Mouse (Mus musculus) neural tube, embryonic 11.5 days (tissue): Measurements from ENCODE around the gene Prrxl1. TPM values are rescaled to one million over a fixed set of nuclear protein-coding genes. Genes with fewer than 3 reads are reported as not detected.

Experiments
- ATAC-seq: fragments of 200-750 bp; cut with Nextera tagmentation; 2 replicates; pipeline ENCODE4 v1.8.0; 2017; ENCODE audit warnings: moderate number of reproducible peaks, mild to moderate bottlenecking, moderate TSS enrichment, moderate library complexity; ENCODE audit not compliant: insufficient read depth, low FRiP score, low TSS enrichment
- DNase-seq: peaks from one replicate; pipeline ENCODE4 v3.0.0-alpha.2; 2015; ENCODE audit warnings: low spot score
- H3K27ac ChIP-seq: fragments of 300-500 bp; sonication (generic); 2 replicates; pipeline ENCODE4 v1.5.1; 2014; ENCODE audit warnings: low read depth, mild to moderate bottlenecking, low read length
- H3K27me3 ChIP-seq: fragments of 300-500 bp; sonication (generic); 2 replicates; pipeline ENCODE4 v1.6.1; 2014; ENCODE audit warnings: mild to moderate bottlenecking, low read length, mixed read lengths; ENCODE audit not compliant: control insufficient read depth, insufficient read depth
- H3K36me3 ChIP-seq: fragments of 300-500 bp; sonication (generic); 2 replicates; pipeline ENCODE4 v1.6.1; 2014; ENCODE audit warnings: mild to moderate bottlenecking, low read length, moderate library complexity, mixed read lengths; ENCODE audit not compliant: control insufficient read depth, insufficient read depth
- H3K4me1 ChIP-seq: fragments of 300-500 bp; sonication (generic); 2 replicates; pipeline ENCODE4 v1.6.1; 2014; ENCODE audit warnings: low read length, mixed read lengths; ENCODE audit not compliant: control insufficient read depth, insufficient read depth
- H3K4me2 ChIP-seq: fragments of 300-500 bp; sonication (generic); 2 replicates; pipeline ENCODE4 v1.6.1; 2014; ENCODE audit warnings: low read depth, mild to moderate bottlenecking, moderate library complexity
- H3K4me3 ChIP-seq: fragments of 300-500 bp; sonication (generic); 2 replicates; pipeline ENCODE4 v1.5.1; 2014; ENCODE audit warnings: low read depth, low read length
- H3K9ac ChIP-seq: fragments of 300-500 bp; sonication (generic); 2 replicates; pipeline ENCODE4 v1.6.1; 2014; ENCODE audit warnings: mild to moderate bottlenecking, low read length
- H3K9me3 ChIP-seq: fragments of 300-500 bp; sonication (generic); 2 replicates; pipeline ENCODE4 v1.6.1; 2016; ENCODE audit warnings: low read length; ENCODE audit not compliant: control insufficient read depth
- WGBS: fragments of 180-500 bp; shearing (Covaris S2); extraction: QIAGEN DNeasy Blood & Tissue Kit; methylation state at CpG from one replicate; pipeline ENCODE4 v1.1.7; 2014; 5-methylcytosine and 5-hydroxymethylcytosine counted together
- polyA plus RNA-seq: library from polyadenylated mRNA; unstranded; fragments of >200 nt; fragmentation: Nextera tagmentation; extraction: Ambion mirVana; gene quantifications from 2 replicates; pipeline ENCODE4 v1.2.1, GENCODE M21; 2014

Prrxl1 gene
- polyA plus RNA-seq, 1 experiment from 2014 or later, result 14.0 TPM

DNA sequence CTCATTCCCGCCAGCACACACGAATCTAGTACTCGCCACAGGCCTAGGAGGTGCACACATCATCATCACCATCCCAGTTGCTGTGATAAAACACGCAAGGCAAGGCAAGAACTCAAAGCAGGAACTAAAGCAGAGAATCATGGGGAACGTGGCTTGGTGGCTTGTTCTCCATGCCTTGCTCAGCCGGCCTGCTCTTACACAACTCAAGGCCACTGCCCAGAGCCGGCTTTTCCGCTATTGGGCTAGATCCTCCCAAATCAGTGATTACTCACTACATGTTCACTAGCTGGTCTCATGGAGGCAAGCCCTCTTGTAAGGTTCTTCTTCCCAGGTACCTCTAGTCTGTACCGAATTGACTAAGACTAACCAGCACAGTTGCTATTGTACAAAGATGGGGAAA is 15.5 kb upstream of the Prrxl1 start:
- Histone ChIP-seq H3K27ac (no peak overlapping the region), H3K9ac (no peak overlapping the region), H3K9me3 (no peaks in the 10 kb centered on the region), H3K36me3 (no peaks in the 10 kb centered on the region), H3K4me1 (no peaks in the 10 kb centered on the region), H3K27me3 (no peaks in the 10 kb centered on the region), H3K4me3 (no peak overlapping the region), H3K4me2 (no peak overlapping the region)
- 92% methylated on average over 9 of the region's 9 CpGs for WGBS
- no peak for DNase-seq
- no peak for ATAC-seq

DNA sequence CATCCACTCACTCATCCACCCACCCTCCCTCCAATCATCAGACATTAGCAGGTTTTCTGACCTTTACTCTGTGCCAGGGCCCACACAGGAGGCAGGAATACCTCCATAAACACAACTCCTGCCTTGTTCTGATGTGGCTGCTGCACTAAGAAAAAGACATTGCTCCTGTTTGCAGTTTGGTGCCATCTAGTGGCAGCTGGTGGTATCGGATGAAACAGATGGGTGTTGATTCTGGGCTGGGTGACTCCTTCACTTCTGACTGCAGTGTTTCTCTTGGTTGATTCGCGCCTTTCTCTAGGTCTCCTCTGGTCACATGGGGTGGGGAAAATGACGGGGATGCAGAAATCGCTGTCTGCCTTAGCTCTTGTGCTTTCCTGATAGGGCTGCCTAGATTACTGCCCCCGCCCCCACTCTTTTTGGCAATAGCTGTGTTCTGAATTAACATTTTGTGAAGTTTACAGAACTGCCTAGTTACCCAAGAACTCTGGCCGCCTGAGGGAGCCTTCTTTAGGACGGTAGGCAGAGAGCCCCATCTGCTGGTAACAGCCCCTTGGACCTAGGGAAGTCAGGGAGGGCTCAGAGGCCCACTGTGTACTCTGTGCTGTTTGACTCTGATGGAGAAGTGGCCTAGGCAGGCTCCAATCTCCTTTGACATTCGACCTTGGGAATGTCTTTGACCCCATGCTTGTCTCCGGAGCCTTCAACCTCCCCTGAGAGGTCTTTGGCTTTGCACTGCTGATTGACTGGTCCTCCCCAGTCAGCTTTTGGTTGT is 12.0 kb upstream of the Prrxl1 start:
- Histone ChIP-seq H3K27me3 (no peaks in the 10 kb centered on the region), H3K4me1 (no peaks in the 10 kb centered on the region), H3K4me3 (no peak overlapping the region), H3K9ac (no peak overlapping the region), H3K27ac (no peak overlapping the region), H3K4me2 (no peak overlapping the region), H3K36me3 (no peaks in the 10 kb centered on the region), H3K9me3 (no peaks in the 10 kb centered on the region)
- DNase-seq, result peak; percentile 81
- ATAC-seq, result no peak
- WGBS, result 16% methylated on average over 10 of the region's 10 CpGs

GRCm38 (mm10) chr14:32590377-32590776 is 8.8 kb upstream of the Prrxl1 start:
- WGBS, result 73% methylated on average over 3 of the region's 3 CpGs

DNA sequence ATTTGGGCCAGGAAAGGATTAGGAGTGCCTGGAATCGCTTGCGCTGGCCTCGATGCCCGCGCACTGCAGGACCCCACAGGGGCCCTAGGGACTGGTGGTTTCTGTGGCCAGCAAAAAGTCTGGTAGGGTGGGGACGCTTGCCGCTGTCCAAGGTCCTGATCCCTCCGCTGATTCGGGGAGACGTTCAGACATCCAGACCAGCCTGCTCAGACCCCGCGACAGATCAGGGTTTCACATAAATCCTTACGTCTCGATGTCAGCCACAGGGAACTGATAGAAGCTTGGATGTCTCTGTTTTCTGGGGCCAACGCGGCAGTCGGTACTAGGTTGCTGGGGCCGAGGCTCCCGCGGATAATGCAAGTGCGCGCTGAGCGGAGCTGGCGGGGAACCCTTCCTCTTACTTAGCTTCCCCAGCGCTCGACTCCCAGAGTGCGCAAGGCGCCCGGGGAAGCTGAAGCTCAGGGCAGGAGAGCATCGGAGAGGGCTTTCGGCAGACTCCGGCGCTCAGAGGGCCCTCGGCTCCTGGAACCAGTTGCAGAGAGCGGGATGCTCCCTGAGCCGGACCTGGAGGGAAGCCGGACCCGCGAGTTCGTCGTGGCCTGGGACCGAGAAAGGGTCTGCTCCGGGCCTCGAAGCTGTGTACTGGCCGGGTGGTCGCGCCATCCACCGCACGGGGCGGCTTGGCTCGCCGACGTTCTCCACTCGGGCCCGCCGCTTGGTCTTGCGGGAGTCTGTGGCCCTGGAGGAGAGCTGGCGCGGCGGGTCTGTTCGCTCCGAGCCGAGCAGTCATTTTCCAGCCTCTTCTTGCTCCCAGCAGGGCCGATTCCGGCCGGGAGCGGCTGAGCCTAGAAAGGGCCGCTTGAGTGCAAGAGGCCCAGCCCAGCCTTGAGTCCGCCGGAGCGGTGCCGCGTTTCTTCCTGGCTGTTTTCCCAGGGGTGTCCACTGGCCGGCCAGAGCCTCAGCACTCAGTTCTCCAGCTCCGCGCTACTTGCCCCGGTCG is 1.7 kb upstream of the Prrxl1 start:
- H3K9me3 ChIP-seq, result no peaks in the 10 kb centered on the region
- peak overlapping the region; percentile 25 for H3K4me3 ChIP-seq
- no peak overlapping the region for H3K27ac ChIP-seq
- H3K9ac ChIP-seq, result peak overlapping the region; percentile 32
- 0 out of 2 replicates have a peak, but pooled peaks have one; percentile 22 for ATAC-seq
- DNase-seq, result peak; percentile 84
- peak overlapping the region; percentile 44 for H3K4me2 ChIP-seq
- WGBS, result under 1% methylated on average over 78 of the region's 78 CpGs
- H3K27me3 ChIP-seq, result peaks cover 70% of the 10 kb centered on the region
- peaks cover 18% of the 10 kb centered on the region for H3K4me1 ChIP-seq
- no peaks in the 10 kb centered on the region for H3K36me3 ChIP-seq

More at GRCm38 (mm10) chr14:32590377-32590776, 8.8 kb upstream of the Prrxl1 start:
- Histone ChIP-seq H3K9ac (no peak overlapping the region), H3K27me3 (peaks cover 10% of the 10 kb centered on the region), H3K9me3 (no peaks in the 10 kb centered on the region), H3K36me3 (no peaks in the 10 kb centered on the region), H3K4me3 (no peak overlapping the region), H3K4me2 (no peak overlapping the region), H3K27ac (no peak overlapping the region), H3K4me1 (no peaks in the 10 kb centered on the region)
- DNase-seq (no peak), ATAC-seq (no peak)

DNA sequence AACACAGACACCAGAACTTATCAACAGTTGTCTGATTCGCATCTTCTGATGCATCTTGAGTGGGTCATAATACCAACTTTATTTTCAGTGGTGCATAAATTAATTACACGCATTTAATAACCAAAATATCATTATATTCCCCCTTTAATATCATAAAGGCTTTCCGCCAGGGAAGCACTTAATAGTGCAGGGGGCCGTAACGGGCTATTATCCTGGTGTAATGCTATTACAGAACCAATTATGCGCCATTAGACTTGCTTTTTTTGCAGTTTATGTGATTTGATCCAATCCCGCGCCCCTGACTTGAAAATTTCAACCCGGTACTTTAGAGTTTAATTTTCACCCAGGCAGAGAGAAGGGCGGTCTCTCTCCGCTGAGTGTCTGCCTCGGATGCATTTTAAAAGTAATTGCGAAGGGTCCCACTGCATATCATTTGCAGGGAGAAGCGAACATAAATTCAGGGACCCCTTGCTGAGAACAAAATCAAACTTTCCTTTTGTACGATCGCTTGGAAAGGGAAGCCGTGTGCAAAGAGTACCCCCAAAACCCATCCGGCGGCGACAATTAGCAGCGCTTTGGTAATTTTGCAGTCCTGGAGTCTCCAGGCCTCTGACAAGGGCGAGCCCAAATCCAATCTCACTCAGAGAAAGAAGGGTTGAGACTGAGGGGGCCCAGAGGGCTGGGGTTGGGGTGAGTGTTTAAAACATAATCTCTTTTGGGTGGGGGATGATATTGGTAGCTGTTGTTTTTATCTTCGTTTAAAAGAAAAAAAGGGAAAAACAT is 579 bp upstream of the Prrxl1 start:
- WGBS, result 4% methylated on average over 23 of the region's 23 CpGs
- Histone ChIP-seq H3K27me3 (peaks cover 70% of the 10 kb centered on the region), H3K36me3 (no peaks in the 10 kb centered on the region), H3K9me3 (no peaks in the 10 kb centered on the region), H3K9ac (no peak overlapping the region), H3K4me2 (peak overlapping the region; percentile 63), H3K27ac (no peak overlapping the region), H3K4me3 (peak overlapping the region; percentile 31; the same call in 1 of the 2 replicates), H3K4me1 (peaks cover 18% of the 10 kb centered on the region)
- ATAC-seq (no peak), DNase-seq (no peak)

GRCm38 (mm10) chr14:32600110-32600509 is 903 bp downstream of the Prrxl1 start:
- H3K9ac ChIP-seq, result no peak overlapping the region
- peak; percentile 55 for DNase-seq

GRCm38 (mm10) chr14:32605508-32605907 is 6.3 kb downstream of the Prrxl1 start:
- 59% methylated on average over 15 of the region's 15 CpGs for WGBS
- DNase-seq (no peak), ATAC-seq (no peak)
- Histone ChIP-seq H3K4me3 (no peak overlapping the region), H3K36me3 (no peaks in the 10 kb centered on the region), H3K27ac (no peak overlapping the region), H3K27me3 (peaks cover 11% of the 10 kb centered on the region), H3K4me1 (no peaks in the 10 kb centered on the region), H3K4me2 (no peak overlapping the region), H3K9me3 (no peaks in the 10 kb centered on the region), H3K9ac (no peak overlapping the region)

More at GRCm38 (mm10) chr14:32600110-32600509, 903 bp downstream of the Prrxl1 start:
- Histone ChIP-seq H3K4me1 (peaks cover 18% of the 10 kb centered on the region), H3K4me3 (peak overlapping the region; percentile 31), H3K27me3 (peaks cover 62% of the 10 kb centered on the region), H3K9me3 (no peaks in the 10 kb centered on the region), H3K36me3 (no peaks in the 10 kb centered on the region), H3K4me2 (peak overlapping the region; percentile 63), H3K27ac (no peak overlapping the region)
- peak; percentile 18; the same call in 1 of the 2 replicates for ATAC-seq
- under 1% methylated on average over 15 of the region's 16 CpGs for WGBS

DNA sequence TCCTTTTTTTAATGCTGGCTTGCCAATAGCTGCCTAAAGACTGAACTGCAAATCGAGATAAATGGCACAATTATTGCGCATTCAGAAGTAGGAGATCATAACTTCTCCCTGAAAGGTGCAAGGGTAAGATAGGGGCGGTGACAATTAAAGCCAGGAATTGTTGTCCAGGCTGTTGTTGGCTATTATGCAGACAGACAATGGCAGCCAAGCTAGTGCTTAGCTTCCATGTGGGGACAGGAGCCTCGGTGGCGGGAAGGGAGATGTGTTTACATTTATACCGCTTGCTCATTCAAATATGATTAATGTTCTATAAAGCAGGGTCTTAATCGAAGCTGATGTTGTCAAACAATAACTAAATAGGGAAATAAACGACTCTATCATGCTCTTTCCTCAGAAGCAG is 7.1 kb downstream of the Prrxl1 start:
- Histone ChIP-seq H3K27ac (no peak overlapping the region), H3K9me3 (no peaks in the 10 kb centered on the region), H3K4me2 (no peak overlapping the region), H3K4me1 (no peaks in the 10 kb centered on the region), H3K27me3 (peaks cover 5% of the 10 kb centered on the region), H3K4me3 (no peak overlapping the region), H3K9ac (no peak overlapping the region), H3K36me3 (no peaks in the 10 kb centered on the region)
- DNase-seq (no peak), ATAC-seq (no peak)
- 73% methylated on average over 8 of the region's 8 CpGs for WGBS
